Mouse (Mus musculus): ENCODE measurements around the gene Hist1h1a. TPM values are rescaled to one million over a fixed set of nuclear protein-coding genes. Genes with fewer than 3 reads are reported as not detected.

Gene Hist1h1a
- total and polyA plus RNA-seq, 3 experiments = 4.1 to 2,211 TPM; not detected in 1

DNA sequence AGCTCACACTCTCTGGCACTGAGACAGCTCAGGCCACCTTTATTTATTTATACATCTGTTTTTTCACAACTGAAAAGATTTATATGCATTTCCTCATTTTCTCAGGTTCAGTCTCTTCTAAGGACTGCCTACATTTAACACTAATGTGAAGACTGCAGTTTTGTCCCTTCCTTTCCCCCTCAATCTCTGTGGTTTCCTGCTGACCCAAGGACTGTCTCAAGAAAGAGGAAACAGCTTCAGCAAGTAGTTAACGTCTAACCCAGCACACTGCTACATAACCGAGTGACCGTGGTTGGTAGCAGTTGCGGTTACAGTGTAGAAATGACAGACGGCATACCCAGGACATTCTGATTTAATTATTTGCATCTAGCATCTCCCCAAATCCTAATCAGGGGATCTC lies 35.9 kb downstream of the Hist1h1a start:
- no peak for DNase-seq (ENCODE audit: low read depth, low spot score)
- H3K4me1 ChIP-seq (ENCODE audit: control insufficient read depth in 1 of 2, insufficient read depth in 2 of 2, low read length in 2 of 2) = no peaks in the 10 kb centered on the region
- H3K4me3 ChIP-seq (ENCODE audit: control insufficient read depth in 1 of 2, insufficient read depth in 1 of 2, low read depth in 2 of 2, low read length in 2 of 2) = no peak overlapping the region
- H3K79me2 ChIP-seq (ENCODE audit: control insufficient read depth, insufficient read depth, low read length, poor library complexity) = no peaks in the 10 kb centered on the region
- no peak overlapping the region for H3K9ac ChIP-seq (ENCODE audit: control insufficient read depth, low read depth, low read length, poor library complexity, severe bottlenecking)
- no peak overlapping the region for H3K27ac ChIP-seq (ENCODE audit: control insufficient read depth, low read depth, low read length)
- no peak for TF ChIP-seq HCFC1 (IDR thresholded peaks at IDR 0.05; ENCODE audit: low read depth, low read length)
- TF ChIP-seq MAFK (IDR thresholded peaks at IDR 0.05; ENCODE audit: borderline replicate concordance, low read depth, low read length) = no peak
- no peak for TF ChIP-seq USF2 (IDR thresholded peaks at IDR 0.05; ENCODE audit: borderline replicate concordance in 1 of 2, insufficient read depth in 1 of 2, low read depth in 1 of 2, low read length in 2 of 2)
- TF ChIP-seq SIN3A (IDR thresholded peaks at IDR 0.05; ENCODE audit: low read length) = no peak
- no peak for TF ChIP-seq UBTF (IDR thresholded peaks at IDR 0.05; ENCODE audit: borderline replicate concordance, insufficient read depth, low read depth, low read length)
- TF ChIP-seq BHLHE40 (IDR thresholded peaks at IDR 0.05; ENCODE audit: borderline replicate concordance, low read depth, low read length) = no peak
- no peak for TF ChIP-seq POLR2AphosphoS5 (IDR thresholded peaks at IDR 0.05; ENCODE audit: borderline replicate concordance, low read depth, low read length)
- no peak for TF ChIP-seq KAT2A (conservative IDR thresholded peaks at IDR 0.05; ENCODE audit: low read depth, low read length)
- TF ChIP-seq ZNF384 (IDR thresholded peaks at IDR 0.05; ENCODE audit: low read depth, low read length) = no peak
- TF ChIP-seq CTCF (IDR thresholded peaks at IDR 0.05 in 2 of 3, conservative IDR thresholded peaks at IDR 0.05 in 1 of 3; ENCODE audit: control insufficient read depth in 1 of 3, insufficient read depth in 1 of 3, low read depth in 2 of 3, low read length in 3 of 3, poor library complexity in 1 of 3, severe bottlenecking in 1 of 3) = no peak
- no peak for TF ChIP-seq ZMIZ1 (IDR thresholded peaks at IDR 0.05; ENCODE audit: low read depth, low read length)
- no peak for TF ChIP-seq GABPA (IDR thresholded peaks at IDR 0.05; ENCODE audit: low read depth, low read length)
- no peaks in the 10 kb centered on the region for H3K9me3 ChIP-seq (replicated peaks; ENCODE audit: insufficient read depth, low read length)
- H3K36me3 ChIP-seq (ENCODE audit: control insufficient read depth in 1 of 2, insufficient read depth in 2 of 2, low read length in 2 of 2) = no peaks in the 10 kb centered on the region
- peaks cover 4 to 8% of the 10 kb centered on the region in 2 experiments for H3K27me3 ChIP-seq (ENCODE audit: control insufficient read depth in 1 of 2, insufficient read depth in 2 of 2, low read length in 2 of 2)

DNA sequence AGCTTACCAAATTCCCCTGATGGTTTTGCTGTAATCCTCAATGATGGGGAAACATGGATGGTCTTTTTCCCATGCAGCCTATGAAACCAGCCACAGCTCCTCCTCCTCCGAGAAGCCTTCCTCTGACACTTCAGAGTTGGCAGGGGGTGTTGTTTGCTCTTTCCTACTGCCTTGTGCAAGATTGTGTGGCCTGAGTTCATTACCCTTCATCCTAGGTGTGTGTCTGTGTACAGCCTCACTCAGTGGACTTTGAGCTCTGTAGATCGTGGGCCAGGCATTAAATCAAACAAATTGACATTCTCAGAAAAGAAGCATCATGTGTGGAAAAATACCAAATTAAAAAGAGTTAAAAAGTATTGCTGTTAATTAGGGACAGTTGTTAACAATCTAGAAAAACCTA lies 41.1 kb downstream of the Hist1h1a start:
- no peaks in the 10 kb centered on the region for H3K36me3 ChIP-seq (ENCODE audit: control insufficient read depth in 1 of 2, insufficient read depth in 2 of 2, low read length in 2 of 2)
- H3K4me3 ChIP-seq (ENCODE audit: control insufficient read depth in 1 of 2, insufficient read depth in 1 of 2, low read depth in 2 of 2, low read length in 2 of 2) = no peak overlapping the region
- H3K4me1 ChIP-seq (ENCODE audit: control insufficient read depth in 1 of 2, insufficient read depth in 2 of 2, low read length in 2 of 2) = no peaks in the 10 kb centered on the region
- no peak for DNase-seq (ENCODE audit: low read depth, low spot score)
- H3K27ac ChIP-seq (ENCODE audit: control insufficient read depth, low read depth, low read length) = no peak overlapping the region
- H3K9ac ChIP-seq (ENCODE audit: control insufficient read depth, low read depth, low read length, poor library complexity, severe bottlenecking) = no peak overlapping the region
- no peak for TF ChIP-seq TAL1 (IDR thresholded peaks at IDR 0.05; ENCODE audit: low read length)
- TF ChIP-seq MXI1 (IDR thresholded peaks at IDR 0.05; ENCODE audit: low read depth, low read length) = no peak
- no peak for TF ChIP-seq GATA1 (IDR thresholded peaks at IDR 0.05; ENCODE audit: low read depth, low read length)
- no peak for TF ChIP-seq TBP (IDR thresholded peaks at IDR 0.05; ENCODE audit: low read depth, low read length)
- no peak for TF ChIP-seq NELFE (IDR thresholded peaks at IDR 0.05; ENCODE audit: low read depth, low read length)
- TF ChIP-seq NRF1 (IDR thresholded peaks at IDR 0.05; ENCODE audit: insufficient read depth, low read depth, low read length, poor library complexity, severe bottlenecking) = no peak
- no peak for TF ChIP-seq POLR2A (IDR thresholded peaks at IDR 0.05; ENCODE audit: control insufficient read depth in 1 of 2, insufficient read depth in 1 of 2, low read depth in 1 of 2, low read length in 2 of 2, poor library complexity in 1 of 2)
- no peak for TF ChIP-seq CHD2 (IDR thresholded peaks at IDR 0.05; ENCODE audit: low read length)
- TF ChIP-seq ZKSCAN1 (IDR thresholded peaks at IDR 0.05; ENCODE audit: low read depth, low read length) = no peak
- TF ChIP-seq BHLHE40 (IDR thresholded peaks at IDR 0.05; ENCODE audit: borderline replicate concordance, low read depth, low read length) = no peak
- TF ChIP-seq RAD21 (IDR thresholded peaks at IDR 0.05; ENCODE audit: low read depth, low read length) = no peak
- no peak for TF ChIP-seq TCF12 (IDR thresholded peaks at IDR 0.05; ENCODE audit: low read depth, low read length)
- TF ChIP-seq USF2 (IDR thresholded peaks at IDR 0.05; ENCODE audit: borderline replicate concordance in 1 of 2, insufficient read depth in 1 of 2, low read depth in 1 of 2, low read length in 2 of 2) = no peak
- TF ChIP-seq MEF2A (IDR thresholded peaks at IDR 0.05; ENCODE audit: extremely low read depth, insufficient replicate concordance, low read depth, low read length, poor library complexity, severe bottlenecking) = no peak
- no peak for TF ChIP-seq UBTF (IDR thresholded peaks at IDR 0.05; ENCODE audit: borderline replicate concordance, insufficient read depth, low read depth, low read length)
- TF ChIP-seq CHD1 (IDR thresholded peaks at IDR 0.05; ENCODE audit: low read depth, low read length) = no peak
- no peak for TF ChIP-seq ETS1 (IDR thresholded peaks at IDR 0.05; ENCODE audit: low read depth, low read length)
- no peak for TF ChIP-seq SMC3 (IDR thresholded peaks at IDR 0.05; ENCODE audit: low read depth, low read length)
- no peak for TF ChIP-seq USF1 (IDR thresholded peaks at IDR 0.05; ENCODE audit: low read depth, low read length)
- H3K79me2 ChIP-seq (ENCODE audit: control insufficient read depth, insufficient read depth, low read length, poor library complexity) = no peaks in the 10 kb centered on the region
- H3K27me3 ChIP-seq (ENCODE audit: control insufficient read depth in 1 of 2, insufficient read depth in 2 of 2, low read length in 2 of 2) = peaks cover 12 to 28% of the 10 kb centered on the region in 2 experiments
- H3K9me3 ChIP-seq (replicated peaks; ENCODE audit: insufficient read depth, low read length) = no peaks in the 10 kb centered on the region

Measured in MEL (cell line).